Mouse (Mus musculus) embryonic facial prominence, embryonic 12.5 days (tissue): Measurements from ENCODE around the gene Fth1. TPM values are rescaled to one million over a fixed set of nuclear protein-coding genes. Genes with fewer than 3 reads are reported as not detected.
"Not testable (repeated sequence)": the region's sequence is repeated elsewhere in the genome, so short reads cannot be mapped to it uniquely, and the experiment has no call there.

ENCODE experiments used
- ATAC-seq: fragments of 200-750 bp; cut with Nextera tagmentation; 2 replicates; pipeline ENCODE4 v1.8.0; 2017; ENCODE audit not compliant: insufficient number of reproducible peaks, insufficient read depth, low FRiP score, low TSS enrichment
- H3K27ac ChIP-seq: fragments of 300-500 bp; sonication (generic); 2 replicates; pipeline ENCODE4 v1.5.1; 2016; ENCODE audit warnings: mild to moderate bottlenecking
- H3K27me3 ChIP-seq: fragments of 300-500 bp; sonication (generic); 2 replicates; pipeline ENCODE4 v1.6.1; 2016; ENCODE audit warnings: mild to moderate bottlenecking, moderate library complexity
- H3K36me3 ChIP-seq: fragments of 300-500 bp; sonication (generic); 2 replicates; pipeline ENCODE4 v1.6.1; 2016; ENCODE audit warnings: mild to moderate bottlenecking
- H3K4me1 ChIP-seq: fragments of 300-500 bp; sonication (generic); 2 replicates; pipeline ENCODE4 v1.6.1; 2016
- H3K4me2 ChIP-seq: fragments of 300-500 bp; sonication (generic); replicated peaks from 2 replicates; pipeline ENCODE4 v1.6.1; 2016; ENCODE audit warnings: mild to moderate bottlenecking, moderate library complexity
- H3K4me3 ChIP-seq: fragments of 300-500 bp; sonication (generic); 2 replicates; pipeline ENCODE4 v1.5.1; 2016; ENCODE audit warnings: mild to moderate bottlenecking
- H3K9ac ChIP-seq: fragments of 300-500 bp; sonication (generic); 2 replicates; pipeline ENCODE4 v1.6.1; 2016; ENCODE audit warnings: mild to moderate bottlenecking, moderate library complexity
- H3K9me3 ChIP-seq: fragments of 300-500 bp; sonication (generic); 2 replicates; pipeline ENCODE4 v1.6.1; 2016; ENCODE audit warnings: mild to moderate bottlenecking, moderate library complexity
- WGBS: fragments of 180-500 bp; shearing (Covaris S2); methylation state at CpG from one replicate; pipeline ENCODE4 v1.1.7; 2016; 5-methylcytosine and 5-hydroxymethylcytosine counted together
- polyA plus RNA-seq: library from polyadenylated mRNA; unstranded; fragments of >200 nt; fragmentation: Nextera tagmentation; extraction: Ambion mirVana; gene quantifications from 2 replicates; pipeline ENCODE4 v1.2.1, GENCODE M21; 2016

Fth1 gene
- polyA plus RNA-seq, 1 experiment from 2014 or later, result 1,511 TPM

GRCm38 (mm10) chr19:9966096-9966867, 14.1 kb upstream of the Fth1 start:
- Histone ChIP-seq H3K4me1 (no peaks in the 10 kb centered on the region), H3K4me3 (no peak overlapping the region), H3K27ac (no peak overlapping the region), H3K9me3 (no peaks in the 10 kb centered on the region), H3K27me3 (no peaks in the 10 kb centered on the region), H3K4me2 (no peak overlapping the region), H3K36me3 (no peaks in the 10 kb centered on the region), H3K9ac (no peak overlapping the region)
- ATAC-seq, result no peak
- WGBS, result 51% methylated on average over 2 of the region's 2 CpGs

GRCm38 (mm10) chr19:9968081-9968787, 12.2 kb upstream of the Fth1 start:
- Histone ChIP-seq H3K4me1 (no peaks in the 10 kb centered on the region), H3K36me3 (no peaks in the 10 kb centered on the region), H3K27me3 (no peaks in the 10 kb centered on the region), H3K4me2 (no peak overlapping the region), H3K9ac (no peak overlapping the region), H3K9me3 (no peaks in the 10 kb centered on the region), H3K27ac (no peak overlapping the region), H3K4me3 (no peak overlapping the region)
- 89% methylated on average over 10 of the region's 10 CpGs for WGBS
- no peak for ATAC-seq

- WGBS, result 59% methylated on average over 2 of the region's 2 CpGs
- not testable (repeated sequence) for H3K9me3 ChIP-seq, H3K36me3 ChIP-seq, H3K27ac ChIP-seq, H3K4me2 ChIP-seq, ATAC-seq, H3K4me1 ChIP-seq, H3K4me3 ChIP-seq, H3K9ac ChIP-seq, H3K27me3 ChIP-seq
These were observed 5.5 kb upstream of the Fth1 start for GRCm38 (mm10) chr19:9974853-9975252.

GRCm38 (mm10) chr19:9977085-9977484, 3.3 kb upstream of the Fth1 start:
- Histone ChIP-seq H3K27me3 (no peaks in the 10 kb centered on the region), H3K4me2 (no peak overlapping the region), H3K4me3 (no peak overlapping the region), H3K4me1 (0 out of 2 replicates have a peak, but pooled peaks cover 7% of the 10 kb centered on the region), H3K27ac (no peak overlapping the region), H3K9me3 (no peaks in the 10 kb centered on the region), H3K36me3 (no peaks in the 10 kb centered on the region), H3K9ac (no peak overlapping the region)
- no peak for ATAC-seq
- WGBS, result 77% methylated on average over 10 of the region's 10 CpGs

GRCm38 (mm10) chr19:9978431-9978951, 1.9 kb upstream of the Fth1 start:
- H3K9ac ChIP-seq, result no peak overlapping the region
- H3K27ac ChIP-seq, result no peak overlapping the region
- no peaks in the 10 kb centered on the region for H3K36me3 ChIP-seq
- peaks cover 11% of the 10 kb centered on the region for H3K4me1 ChIP-seq
- H3K4me2 ChIP-seq, result no peak overlapping the region
- no peak for ATAC-seq
- WGBS, result 52% methylated on average over 5 of the region's 5 CpGs
- no peaks in the 10 kb centered on the region for H3K27me3 ChIP-seq
- H3K9me3 ChIP-seq, result no peaks in the 10 kb centered on the region
- H3K4me3 ChIP-seq, result no peak overlapping the region

GRCm38 (mm10) chr19:9979156-9979555, 1.2 kb upstream of the Fth1 start:
- 90% methylated on average over 2 of the region's 2 CpGs for WGBS
- ATAC-seq, result no peak
- no peak overlapping the region for H3K4me3 ChIP-seq
- H3K27me3 ChIP-seq, result no peaks in the 10 kb centered on the region
- no peak overlapping the region for H3K27ac ChIP-seq
- H3K9ac ChIP-seq, result no peak overlapping the region
- H3K36me3 ChIP-seq, result peaks cover 3% of the 10 kb centered on the region
- H3K9me3 ChIP-seq, result no peaks in the 10 kb centered on the region
- peaks cover 18% of the 10 kb centered on the region for H3K4me1 ChIP-seq
- no peak overlapping the region for H3K4me2 ChIP-seq

GRCm38 (mm10) chr19:9981621-9982020, 1.2 kb downstream of the Fth1 start:
- H3K9me3 ChIP-seq, result no peaks in the 10 kb centered on the region
- peaks cover 20% of the 10 kb centered on the region for H3K4me1 ChIP-seq
- H3K4me3 ChIP-seq, result peak overlapping the region; percentile 90
- H3K27ac ChIP-seq, result peak overlapping the region; percentile 93; the same call in 1 of the 2 replicates
- 61% methylated on average over 4 of the region's 4 CpGs for WGBS
- H3K4me2 ChIP-seq, result peak overlapping the region; percentile 92
- H3K36me3 ChIP-seq, result peaks cover 23% of the 10 kb centered on the region
- H3K27me3 ChIP-seq, result no peaks in the 10 kb centered on the region
- no peak for ATAC-seq
- peak overlapping the region; percentile 46; the same call in 1 of the 2 replicates for H3K9ac ChIP-seq

GRCm38 (mm10) chr19:9982151-9982851, 1.9 kb downstream of the Fth1 start:
- peaks cover 25% of the 10 kb centered on the region for H3K4me1 ChIP-seq
- peak; percentile 96 for ATAC-seq
- H3K9me3 ChIP-seq, result no peaks in the 10 kb centered on the region
- peak overlapping the region; percentile 93 for H3K27ac ChIP-seq
- H3K9ac ChIP-seq, result peak overlapping the region; percentile 80
- peaks cover 23% of the 10 kb centered on the region for H3K36me3 ChIP-seq
- no peaks in the 10 kb centered on the region for H3K27me3 ChIP-seq
- WGBS, result under 1% methylated on average over 59 of the region's 59 CpGs
- H3K4me3 ChIP-seq, result peak overlapping the region; percentile 90
- peak overlapping the region; percentile 92 for H3K4me2 ChIP-seq

GRCm38 (mm10) chr19:9982852-9983542, 2.6 kb downstream of the Fth1 start:
- peak overlapping the region; percentile 92 for H3K4me2 ChIP-seq
- H3K27me3 ChIP-seq, result no peaks in the 10 kb centered on the region
- ATAC-seq, result peak; percentile 78
- H3K36me3 ChIP-seq, result peaks cover 23% of the 10 kb centered on the region
- under 1% methylated on average over 31 of the region's 31 CpGs for WGBS
- peak overlapping the region; percentile 90 for H3K4me3 ChIP-seq
- peak overlapping the region; percentile 80 for H3K9ac ChIP-seq
- H3K9me3 ChIP-seq, result no peaks in the 10 kb centered on the region
- peak overlapping the region; percentile 93 for H3K27ac ChIP-seq
- peaks cover 30% of the 10 kb centered on the region for H3K4me1 ChIP-seq

GRCm38 (mm10) chr19:9984111-9985055, 4.0 kb downstream of the Fth1 start:
- ATAC-seq, result no peak
- peaks cover 23% of the 10 kb centered on the region for H3K36me3 ChIP-seq
- H3K27me3 ChIP-seq, result no peaks in the 10 kb centered on the region
- peak overlapping the region; percentile 92 for H3K4me2 ChIP-seq
- H3K27ac ChIP-seq, result no peak overlapping the region
- H3K9ac ChIP-seq, result peak overlapping the region; percentile 80; the same call in 1 of the 2 replicates
- H3K4me3 ChIP-seq, result peak overlapping the region; percentile 90
- H3K9me3 ChIP-seq, result no peaks in the 10 kb centered on the region
- H3K4me1 ChIP-seq, result peaks cover 27% of the 10 kb centered on the region
- 94% methylated on average over 20 of the region's 20 CpGs for WGBS
